Mouse (Mus musculus) thymus, adult 2 months (tissue): Measurements from ENCODE around the gene Pbxip1.

Experiments used
- CTCF ChIP-seq: fragments of 200-500 bp; IDR thresholded peaks from 2 replicates; pipeline ENCODE4 v1.5.1; 2012; ENCODE audit warnings: mild to moderate bottlenecking, control low read depth, low read length, moderate library complexity, borderline replicate concordance; ENCODE audit not compliant: control insufficient read depth, poor library complexity, insufficient read depth; ENCODE audit errors: extremely low read depth
- POLR2A ChIP-seq: fragments of 200-500 bp; IDR thresholded peaks from 2 replicates; pipeline ENCODE4 v1.6.1; 2012; ENCODE audit warnings: mild to moderate bottlenecking, low read length, control low read depth, moderate library complexity; ENCODE audit not compliant: control insufficient read depth, poor library complexity, insufficient read depth; ENCODE audit errors: extremely low read depth

- no peak for TF ChIP-seq CTCF
- TF ChIP-seq POLR2A, result no peak
Measured at GRCm38 (mm10) chr3:89419571-89419970, 16.9 kb upstream of the Pbxip1 start.
